Mouse (Mus musculus) brain, embryonic 14.5 days (tissue): ENCODE results near the gene Fut9.

Source experiments
- CTCF ChIP-seq: fragments of 200-500 bp; IDR thresholded peaks from 2 replicates; pipeline ENCODE4 v1.5.1; 2012; ENCODE audit warnings: inconsistent platforms, mild to moderate bottlenecking, moderate library complexity, borderline replicate concordance; ENCODE audit not compliant: insufficient read depth, insufficient read length; ENCODE audit errors: extremely low read depth
- POLR2A ChIP-seq: fragments of 200-500 bp; IDR thresholded peaks from 2 replicates; pipeline ENCODE4 v1.6.1; 2012; ENCODE audit warnings: mild to moderate bottlenecking, inconsistent platforms, borderline replicate concordance; ENCODE audit not compliant: poor library complexity, insufficient read depth, insufficient read length, severe bottlenecking; ENCODE audit errors: extremely low read depth

GRCm38 (mm10) chr4:25763091-25763490 lies 37.0 kb downstream of the Fut9 start:
- TF ChIP-seq CTCF (no peak), POLR2A (no peak)
